Mouse (Mus musculus) liver, adult 2 months (tissue): ENCODE results near the gene Slc25a19. TPM values are rescaled to one million over a fixed set of nuclear protein-coding genes. Genes with fewer than 3 reads are reported as not detected.
"Not testable (repeated sequence)": the region's sequence is repeated elsewhere in the genome, so short reads cannot be mapped to it uniquely, and the experiment has no call there.

Experiments
- DNase-seq: peaks from one replicate; pipeline ENCODE4 v3.0.0-alpha.2; 2011; ENCODE audit warnings: low read depth, low spot score; ENCODE audit errors: extremely low read depth
- H3K27ac ChIP-seq: fragments of 200-500 bp; replicated peaks from 2 replicates; pipeline ENCODE4 v1.5.1; 2012; ENCODE audit warnings: low read depth, mild to moderate bottlenecking, control low read depth, inconsistent platforms, low read length; ENCODE audit not compliant: insufficient read depth
- H3K27me3 ChIP-seq: fragments of 200-500 bp; 2 replicates; pipeline ENCODE4 v1.6.1; 2012; ENCODE audit warnings: mild to moderate bottlenecking, moderate library complexity, low read length, inconsistent platforms; ENCODE audit not compliant: control insufficient read depth, insufficient read depth
- H3K36me3 ChIP-seq: fragments of 200-500 bp; 2 replicates; pipeline ENCODE4 v1.6.1; 2012; ENCODE audit warnings: low read length, inconsistent platforms; ENCODE audit not compliant: control insufficient read depth, insufficient read depth
- H3K4me1 ChIP-seq: fragments of 200-500 bp; 2 replicates; pipeline ENCODE4 v1.6.1; 2011; ENCODE audit warnings: low read length; ENCODE audit not compliant: control insufficient read depth, insufficient read depth
- H3K4me3 ChIP-seq: fragments of 200-500 bp; 2 replicates; pipeline ENCODE4 v1.5.1; 2011; ENCODE audit warnings: low read depth, mild to moderate bottlenecking, control low read depth, low read length, moderate library complexity; ENCODE audit not compliant: insufficient read depth
- H3K79me2 ChIP-seq: fragments of 200-500 bp; 2 replicates; pipeline ENCODE4 v1.6.1; 2012; ENCODE audit warnings: inconsistent platforms, mild to moderate bottlenecking, low read length, moderate library complexity; ENCODE audit not compliant: control insufficient read depth, insufficient read depth
- H3K9ac ChIP-seq: fragments of 200-500 bp; 2 replicates; pipeline ENCODE4 v1.6.1; 2012; ENCODE audit warnings: low read depth, mild to moderate bottlenecking, control low read depth, inconsistent platforms, low read length
- CTCF ChIP-seq: fragments of 200-500 bp; IDR thresholded peaks from 2 replicates; pipeline ENCODE4 v1.5.1; 2011; ENCODE audit warnings: low read depth, low read length, control low read depth
- POLR2A ChIP-seq: fragments of 200-500 bp; IDR thresholded peaks from 2 replicates; pipeline ENCODE4 v1.6.1; 2011; ENCODE audit warnings: low read length, control low read depth; ENCODE audit not compliant: insufficient read depth; ENCODE audit errors: extremely low read depth
- WGBS: fragments of 180-500 bp; shearing (Covaris S2); methylation state at CpG from one replicate; pipeline ENCODE4 v1.1.7; 2018; 5-methylcytosine and 5-hydroxymethylcytosine counted together
- polyA plus RNA-seq: library from polyadenylated mRNA; depleted of rRNA; stranded (reverse); fragments of >200 nt; gene quantifications from 2 replicates; pipeline ENCODE4 v1.2.3, GENCODE M21; 2012
- total RNA-seq: library from RNA; depleted of rRNA; stranded (reverse); fragments of >200 nt; gene quantifications from 2 replicates; pipeline ENCODE4 v1.2.3, GENCODE M21; 2014

Gene Slc25a19
- total and polyA plus RNA-seq, 2 experiments: 8.9 to 21.3 TPM

GRCm38 (mm10) chr11:115653194-115653593, 25.1 kb upstream of the Slc25a19 start:
- Histone ChIP-seq H3K9ac (no peak overlapping the region), H3K27ac (no peak overlapping the region), H3K36me3 (peaks cover 11% of the 10 kb centered on the region), H3K4me3 (no peak overlapping the region), H3K4me1 (no peaks in the 10 kb centered on the region), H3K27me3 (no peaks in the 10 kb centered on the region), H3K79me2 (peaks cover 11% of the 10 kb centered on the region; the same call in 1 of the 2 replicates)
- TF ChIP-seq CTCF (no peak), POLR2A (no peak)
- 88% methylated on average over 3 of the region's 3 CpGs for WGBS
- DNase-seq: no peak

DNA sequence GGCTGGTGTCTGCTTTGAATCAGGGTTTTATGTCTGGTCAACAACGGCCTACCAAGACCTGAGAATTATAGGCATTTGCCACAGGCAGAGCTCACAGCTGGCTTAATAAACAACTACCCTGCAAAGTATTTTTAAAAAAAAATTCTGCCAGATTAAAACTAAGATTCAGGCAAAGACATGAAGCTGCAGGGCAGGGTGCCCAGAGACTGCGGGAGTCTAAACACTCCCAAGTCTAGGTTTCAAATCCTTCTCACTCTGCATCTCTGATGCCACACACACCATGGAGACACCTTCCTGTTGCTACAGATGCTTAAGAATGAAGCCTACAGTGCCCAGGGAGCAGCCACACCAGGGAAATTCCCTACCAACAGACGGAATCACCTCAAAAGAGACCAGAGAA, 23.6 kb upstream of the Slc25a19 start:
- Histone ChIP-seq H3K27me3 (no peaks in the 10 kb centered on the region), H3K4me1 (no peaks in the 10 kb centered on the region), H3K79me2 (peaks cover 3% of the 10 kb centered on the region; the same call in 1 of the 2 replicates), H3K4me3 (no peak overlapping the region), H3K9ac (no peak overlapping the region), H3K36me3 (peaks cover 11% of the 10 kb centered on the region), H3K27ac (no peak overlapping the region)
- no peak for TF ChIP-seq CTCF
- no peak for TF ChIP-seq POLR2A
- no peak for DNase-seq
- 90% methylated on average over 3 of the region's 3 CpGs for WGBS

GRCm38 (mm10) chr11:115649706-115650105, 21.6 kb upstream of the Slc25a19 start:
- peaks cover 9% of the 10 kb centered on the region for H3K36me3 ChIP-seq
- WGBS: 86% methylated on average over 10 of the region's 10 CpGs

DNA sequence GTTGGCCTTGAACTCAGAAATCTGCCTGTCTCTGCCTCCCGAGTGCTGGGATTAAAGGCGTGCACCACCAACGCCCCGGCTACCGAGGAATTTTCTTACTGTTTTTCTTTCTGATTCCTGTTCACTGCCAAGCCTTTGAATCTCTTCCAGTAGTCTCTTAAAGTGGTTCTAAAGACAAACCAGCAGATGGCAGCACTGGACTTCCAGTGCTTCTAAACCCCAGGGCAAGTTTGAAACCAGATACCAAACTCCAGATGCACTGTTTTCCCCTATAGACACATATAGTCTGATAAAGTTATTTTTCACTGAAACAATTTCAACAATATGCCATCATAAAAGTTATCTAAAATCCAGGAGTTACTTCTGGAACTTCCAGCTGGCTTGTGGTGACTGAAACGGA, 19.4 kb upstream of the Slc25a19 start:
- no peaks in the 10 kb centered on the region for H3K27me3 ChIP-seq
- 35% methylated on average over 6 of the region's 6 CpGs for WGBS
- no peak overlapping the region for H3K9ac ChIP-seq
- H3K79me2 ChIP-seq: no peaks in the 10 kb centered on the region
- no peak overlapping the region for H3K4me3 ChIP-seq
- no peaks in the 10 kb centered on the region for H3K4me1 ChIP-seq
- H3K27ac ChIP-seq: no peak overlapping the region
- peaks cover 6% of the 10 kb centered on the region for H3K36me3 ChIP-seq
- no peak for TF ChIP-seq POLR2A
- peak; percentile 54 for TF ChIP-seq CTCF
- peak; percentile 61 for DNase-seq

More at GRCm38 (mm10) chr11:115649706-115650105, 21.6 kb upstream of the Slc25a19 start:
- H3K27me3 ChIP-seq: no peaks in the 10 kb centered on the region
- TF ChIP-seq CTCF (no peak), POLR2A (no peak)
- H3K9ac ChIP-seq: no peak overlapping the region
- no peaks in the 10 kb centered on the region; the same call in 1 of the 2 replicates for H3K79me2 ChIP-seq
- no peaks in the 10 kb centered on the region for H3K4me1 ChIP-seq
- H3K27ac ChIP-seq: no peak overlapping the region
- no peak for DNase-seq
- H3K4me3 ChIP-seq: no peak overlapping the region

DNA sequence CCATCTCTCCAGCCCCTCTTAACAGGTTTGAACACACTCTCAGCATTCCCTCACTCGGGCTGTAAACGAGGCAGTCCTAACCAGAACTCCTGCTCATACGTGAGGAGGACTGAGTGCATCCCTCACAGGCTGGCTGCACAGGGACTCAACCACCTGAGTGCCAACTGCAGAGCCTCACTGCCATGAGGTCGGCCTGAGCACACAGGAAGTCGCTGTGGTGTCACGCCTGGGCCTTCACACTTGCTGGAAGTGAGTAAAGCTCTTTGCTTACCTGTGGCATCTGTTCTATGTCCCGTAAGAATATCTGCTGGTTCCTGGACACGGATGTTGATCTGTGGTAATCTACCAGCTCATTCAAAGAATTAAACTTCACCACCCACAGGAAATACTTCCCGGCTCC, 18.3 kb upstream of the Slc25a19 start:
- Histone ChIP-seq H3K27me3 (no peaks in the 10 kb centered on the region), H3K27ac (no peak overlapping the region), H3K4me1 (no peaks in the 10 kb centered on the region), H3K4me3 (no peak overlapping the region), H3K36me3 (peaks cover 6% of the 10 kb centered on the region), H3K79me2 (no peaks in the 10 kb centered on the region), H3K9ac (no peak overlapping the region)
- 95% methylated on average over 9 of the region's 9 CpGs for WGBS
- TF ChIP-seq CTCF (no peak), POLR2A (no peak)
- DNase-seq: no peak

- not testable (repeated sequence) for DNase-seq, H3K79me2 ChIP-seq, H3K36me3 ChIP-seq, H3K4me1 ChIP-seq, H3K9ac ChIP-seq, H3K27ac ChIP-seq, H3K27me3 ChIP-seq, H3K4me3 ChIP-seq
- 91% methylated on average over 14 of the region's 14 CpGs for WGBS
These were observed 17.4 kb upstream of the Slc25a19 start for GRCm38 (mm10) chr11:115645498-115645897.
